11 mouse cellular contexts compared by ENCODE assay signal in genomic region chr2:135914343-135915261, GRCm38 (mm10).
A peak's percentile ranks its signal among the peaks of the same experiment; 100 is the strongest.
DNase-seq lines count a peak whose midpoint lies in the region; ATAC-seq lines count a peak whose summit lies in the region.
"Had no signal": no experiment of that assay in that cellular context is flagged by ENCODE, and none has a peak within 500 bp of the region (broad histone marks: within the 10 kb centered on the region; RNA-seq: fewer than 3 reads in every experiment).

No protein-coding gene starts in this region.

- 44% methylated on average over 8 of the region's 8 CpGs for WGBS in heart, embryonic 15.5 days
- WGBS in heart, embryonic 12.5 days = 48% methylated on average over 8 of the region's 8 CpGs
- 46% methylated on average over 8 of the region's 8 CpGs for WGBS in stomach, embryonic 14.5 days

- H3K9me3 ChIP-seq in heart, embryonic 15.5 days (replicated peaks) = no peaks in the 10 kb centered on the region
- no peaks in the 10 kb centered on the region for H3K9me3 ChIP-seq in heart, embryonic 12.5 days (replicated peaks)
- H3K9me3 ChIP-seq in stomach, embryonic 14.5 days (ENCODE audit: control insufficient read depth, low read depth, low read length) = no peaks in the 10 kb centered on the region
- H3K9me3 ChIP-seq: embryonic facial prominence, embryonic 12.5 days; limb, embryonic 12.5 days had no signal

- no peaks in the 10 kb centered on the region for H3K36me3 ChIP-seq in heart, embryonic 15.5 days
- no peaks in the 10 kb centered on the region for H3K36me3 ChIP-seq in heart, embryonic 12.5 days
- no peaks in the 10 kb centered on the region for H3K36me3 ChIP-seq in stomach, embryonic 14.5 days (ENCODE audit: control insufficient read depth, insufficient read depth, low read length)
- H3K36me3 ChIP-seq: embryonic facial prominence, embryonic 12.5 days; limb, embryonic 12.5 days had no signal

- peak overlapping the region; percentile 36; the same call in 1 of the 2 replicates for H3K27ac ChIP-seq in heart, embryonic 15.5 days
- no peak overlapping the region; the same call in 1 of the 2 replicates for H3K27ac ChIP-seq in heart, embryonic 12.5 days (ENCODE audit: poor library complexity, severe bottlenecking)
- peak overlapping the region; percentile 71; the same call in 1 of the 2 replicates for H3K27ac ChIP-seq in stomach, embryonic 14.5 days (ENCODE audit: low read length)
- H3K27ac ChIP-seq: embryonic facial prominence, embryonic 12.5 days; limb, embryonic 12.5 days had no signal

- H3K4me3 ChIP-seq in heart, embryonic 15.5 days = no peak overlapping the region
- H3K4me3 ChIP-seq in heart, embryonic 12.5 days = no peak overlapping the region
- no peak overlapping the region for H3K4me3 ChIP-seq in stomach, embryonic 14.5 days (ENCODE audit: low read depth, low read length)
- H3K4me3 ChIP-seq: embryonic facial prominence, embryonic 12.5 days; limb, embryonic 12.5 days had no signal

- H3K4me1 ChIP-seq in heart, embryonic 15.5 days (replicated peaks) = peaks cover 24% of the 10 kb centered on the region
- H3K4me1 ChIP-seq in heart, embryonic 12.5 days (replicated peaks) = peaks cover 44% of the 10 kb centered on the region
- H3K4me1 ChIP-seq in stomach, embryonic 14.5 days (ENCODE audit: control insufficient read depth, insufficient read depth, low read length) = peaks cover 19% of the 10 kb centered on the region; the same call in 1 of the 2 replicates
- H3K4me1 ChIP-seq: embryonic facial prominence, embryonic 12.5 days had no signal

- no peak overlapping the region for H3K9ac ChIP-seq in heart, embryonic 15.5 days
- no peak overlapping the region for H3K9ac ChIP-seq in heart, embryonic 12.5 days
- no peak overlapping the region for H3K9ac ChIP-seq in stomach, embryonic 14.5 days (replicated peaks; ENCODE audit: low read depth, low read length)
- H3K9ac ChIP-seq: embryonic facial prominence, embryonic 12.5 days; limb, embryonic 12.5 days had no signal

- DNase-seq in cerebellum, postnatal 10 days = no peak
- DNase-seq in retina, adult 2 months (ENCODE audit: low read depth, low spot score) = peak; percentile 53
- no peak for DNase-seq in retina, embryonic 14.5 days (ENCODE audit: low spot score)
- DNase-seq in adipocyte (ENCODE audit: low spot score) = no peak
- DNase-seq: kidney, adult 9 months had no signal

- 0 out of 2 replicates have a peak, but pooled peaks have one; percentile 43 for ATAC-seq in cerebellum, adult (ENCODE audit: insufficient number of reproducible peaks, low FRiP score, low TSS enrichment)
- no peak for ATAC-seq in heart, embryonic 15.5 days (replicated peaks; ENCODE audit: insufficient number of reproducible peaks, insufficient read depth, low FRiP score, low read depth)
- ATAC-seq in heart, embryonic 12.5 days (ENCODE audit: insufficient number of reproducible peaks, low FRiP score) = no peak
- peak; percentile 23; the same call in 1 of the 2 replicates for ATAC-seq in stomach, embryonic 14.5 days (ENCODE audit: insufficient number of reproducible peaks, insufficient read depth, low FRiP score, low read depth)

- H3K27me3 ChIP-seq in heart, embryonic 15.5 days = no peaks in the 10 kb centered on the region
- no peaks in the 10 kb centered on the region for H3K27me3 ChIP-seq in heart, embryonic 12.5 days (replicated peaks)
- no peaks in the 10 kb centered on the region for H3K27me3 ChIP-seq in stomach, embryonic 14.5 days (ENCODE audit: control insufficient read depth, insufficient read depth, low read length)
- H3K27me3 ChIP-seq: embryonic facial prominence, embryonic 12.5 days; limb, embryonic 12.5 days had no signal

- H3K4me2 ChIP-seq in heart, embryonic 15.5 days = no peak overlapping the region
- H3K4me2 ChIP-seq in heart, embryonic 12.5 days = no peak overlapping the region
- H3K4me2 ChIP-seq in stomach, embryonic 14.5 days (replicated peaks; ENCODE audit: low read depth, low read length) = no peak overlapping the region
- H3K4me2 ChIP-seq: embryonic facial prominence, embryonic 12.5 days; limb, embryonic 12.5 days had no signal

Comparison
In these comparisons a context has a peak if more than half of its experiments do, and no peak if none do; other contexts are left out.
1. ATAC-seq: peak in cerebellum, adult (single experiment) and stomach, embryonic 14.5 days (single experiment); none in heart, embryonic 15.5 days (single experiment) and heart, embryonic 12.5 days (single experiment).